Mouse (Mus musculus): ENCODE measurements at regions not wholly inside any gene's neighbourhood (a gene's known extent, or its start where the extent isn't known, plus 50 kb on each side); places are given as distances from the start of the nearest gene placed in this dataset.

DNA sequence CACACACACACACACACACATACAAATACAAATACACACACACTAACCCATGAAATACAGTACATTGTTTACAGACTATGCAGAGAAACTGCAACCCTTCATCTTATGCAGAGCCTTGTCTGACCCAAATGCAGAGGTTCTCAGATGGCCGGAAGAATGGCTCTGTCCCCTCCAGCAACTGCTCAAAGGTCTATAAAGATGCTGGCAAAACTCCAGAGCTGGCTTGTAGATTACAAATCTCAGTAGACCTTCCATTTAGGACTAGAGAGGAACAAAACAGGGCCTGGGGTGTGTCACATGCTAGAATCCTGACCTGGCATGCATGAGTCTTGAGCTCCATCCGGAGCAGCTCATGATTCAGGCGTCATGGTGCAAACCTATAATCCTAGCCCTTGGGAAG, 364.4 kb upstream of the Runx1 start:
- TF ChIP-seq CTCF (conservative IDR thresholded peaks at IDR 0.05; ENCODE audit: low read length) (no peak), POU5F1 (IDR thresholded peaks at IDR 0.05; ENCODE audit: borderline replicate concordance, low read length) (no peak)

All from E14TG2a.4 (cell line).